Mouse (Mus musculus) CH12.LX (cell line): ENCODE measurements around the gene Atp5mpl.
A peak's percentile ranks its signal among the peaks of the same experiment; 100 is the strongest.

Experiments used
- BHLHE40 ChIP-seq: IDR thresholded peaks from 2 replicates; pipeline ENCODE4 v1.6.1; 2011; ENCODE audit warnings: mild to moderate bottlenecking, low read depth, low read length, improper control_type of control experiment
- CHD2 ChIP-seq: IDR thresholded peaks from 2 replicates; pipeline ENCODE4 v1.6.1; 2011; ENCODE audit warnings: low read length, improper control_type of control experiment
- CTCF ChIP-seq, 2 experiments: IDR thresholded peaks in 1 of 2; conservative IDR thresholded peaks in 1 of 2; 2 replicates each; pipeline ENCODE4 v1.5.1; 2011 to 2012; ENCODE audit warnings: low read depth in 2 of 2, low read length in 2 of 2, improper control_type of control experiment in 1 of 2, inconsistent platforms in 1 of 2, mild to moderate bottlenecking in 1 of 2, moderate library complexity in 1 of 2
- EP300 ChIP-seq: IDR thresholded peaks from 2 replicates; pipeline ENCODE4 v1.6.1; 2011; ENCODE audit warnings: low read length, improper control_type of control experiment
- IRF4 ChIP-seq: IDR thresholded peaks from 2 replicates; pipeline ENCODE4 v1.6.1; 2014; ENCODE audit warnings: low read depth, mild to moderate bottlenecking, inconsistent platforms, low read length, improper control_type of control experiment
- KAT2A ChIP-seq: IDR thresholded peaks from 2 replicates; pipeline ENCODE4 v1.6.1; 2012; ENCODE audit warnings: low read length, improper control_type of control experiment, inconsistent platforms; ENCODE audit not compliant: insufficient replicate concordance
- MAFK ChIP-seq: IDR thresholded peaks from 2 replicates; pipeline ENCODE4 v1.6.1; 2011; ENCODE audit warnings: low read length, improper control_type of control experiment; ENCODE audit not compliant: insufficient replicate concordance
- MAX ChIP-seq: IDR thresholded peaks from 2 replicates; pipeline ENCODE4 v1.6.1; 2011; ENCODE audit warnings: low read length, improper control_type of control experiment
- NRF1 ChIP-seq: IDR thresholded peaks from 2 replicates; pipeline ENCODE4 v1.6.1; 2014; ENCODE audit warnings: low read depth, mild to moderate bottlenecking, inconsistent platforms, low read length, improper control_type of control experiment, moderate library complexity
- PAX5 ChIP-seq: IDR thresholded peaks from 2 replicates; pipeline ENCODE4 v1.6.1; 2012; ENCODE audit warnings: low read length, inconsistent platforms, mixed read lengths
- POLR2A ChIP-seq: IDR thresholded peaks from 2 replicates; pipeline ENCODE4 v1.6.1; 2011; ENCODE audit warnings: low read depth, mild to moderate bottlenecking, improper control_type of control experiment, low read length
- POLR2AphosphoS2 ChIP-seq: IDR thresholded peaks from 2 replicates; pipeline ENCODE4 v1.6.1; 2011; ENCODE audit warnings: low read depth, low read length, improper control_type of control experiment
- SIN3A ChIP-seq: IDR thresholded peaks from 2 replicates; pipeline ENCODE4 v1.6.1; 2012; ENCODE audit warnings: low read length, improper control_type of control experiment, inconsistent platforms
- UBTF ChIP-seq: IDR thresholded peaks from 2 replicates; pipeline ENCODE4 v1.6.1; 2012; ENCODE audit warnings: low read depth, mild to moderate bottlenecking, inconsistent platforms, low read length, improper control_type of control experiment, moderate library complexity

GRCm38 (mm10) chr12:111946716-111947115 lies 20.1 kb downstream of the Atp5mpl start:
- no peak for TF ChIP-seq POLR2A
- TF ChIP-seq EP300 = no peak
- TF ChIP-seq MAX = no peak
- peak; percentile 43 to 94; a peak in 3 of 4 replicates for TF ChIP-seq CTCF (conservative IDR thresholded peaks at IDR 0.05 in 1 of 2, IDR thresholded peaks at IDR 0.05 in 1 of 2; ENCODE audit: low read depth in 2 of 2, low read length in 2 of 2)
- no peak for TF ChIP-seq POLR2AphosphoS2
- TF ChIP-seq NRF1 = no peak
- TF ChIP-seq SIN3A = no peak
- TF ChIP-seq CHD2 = no peak
- no peak for TF ChIP-seq UBTF
- TF ChIP-seq KAT2A = no peak
- no peak for TF ChIP-seq PAX5
- TF ChIP-seq BHLHE40 = no peak
- no peak for TF ChIP-seq IRF4
- TF ChIP-seq MAFK = no peak
